Mouse (Mus musculus) ES-E14 (cell line): ENCODE measurements around the gene Ube2o.

Source experiments
- CHD2 ChIP-seq: IDR thresholded peaks from 2 replicates; pipeline ENCODE4 v1.6.1; 2014; ENCODE audit warnings: mild to moderate bottlenecking, low read depth, low read length, inconsistent platforms
- HCFC1 ChIP-seq: IDR thresholded peaks from 2 replicates; pipeline ENCODE4 v1.6.1; 2012; ENCODE audit warnings: low read length, inconsistent platforms, borderline replicate concordance; ENCODE audit not compliant: insufficient read depth
- ZC3H11A ChIP-seq: IDR thresholded peaks from 2 replicates; pipeline ENCODE4 v1.6.1; 2012; ENCODE audit warnings: low read depth, mild to moderate bottlenecking, inconsistent platforms, low read length, borderline replicate concordance
- ZNF384 ChIP-seq: IDR thresholded peaks from 2 replicates; pipeline ENCODE4 v1.6.1; 2012; ENCODE audit warnings: low read depth, low read length, inconsistent platforms

GRCm38 (mm10) chr11:116624131-116624832 is 43.0 kb upstream of the Ube2o start:
- no peak for TF ChIP-seq ZNF384
- TF ChIP-seq CHD2 = no peak
- no peak for TF ChIP-seq ZC3H11A
- no peak for TF ChIP-seq HCFC1
